Comparison of ENCODE assay signal across 15 mouse cellular contexts in the genomic region with DNA sequence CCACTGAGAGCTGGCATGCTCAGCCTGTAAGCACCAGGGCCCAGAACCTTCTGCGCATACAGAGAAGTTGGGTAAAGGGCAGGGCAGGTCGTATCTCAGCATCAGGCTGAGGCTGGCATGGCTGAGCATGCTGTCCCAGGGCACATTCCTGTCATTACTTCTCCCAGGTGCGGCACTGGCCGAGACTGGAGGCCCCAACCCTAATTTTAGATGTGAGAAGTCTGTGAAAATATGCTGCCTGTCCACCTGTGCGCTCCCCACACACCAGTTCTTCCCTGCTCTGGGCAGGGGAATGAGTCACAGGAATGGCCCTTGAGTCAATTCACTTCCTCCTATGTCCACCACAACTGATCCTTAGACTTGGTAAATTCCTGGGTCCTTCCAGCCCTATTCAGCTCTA. TPM values are rescaled to one million over a fixed set of nuclear protein-coding genes. Genes with fewer than 3 reads are reported as not detected.
DNase-seq lines count a peak whose midpoint lies in the region.
"Had no signal": no experiment of that assay in that cellular context is flagged by ENCODE, and none has a peak within 500 bp of the region (broad histone marks: within the 10 kb centered on the region; RNA-seq: fewer than 3 reads in every experiment).

No protein-coding gene starts in this region.

- DNase-seq in 3134 (ENCODE audit: extremely low read depth, insufficient read length, low spot score) (peak; percentile 45), 3T3-L1 (ENCODE audit: low read depth, low spot score) (peak; percentile 16)
- DNase-seq in kidney, adult 9 months, result peak; percentile 65
- DNase-seq in kidney, postnatal 36 days, result peak; percentile 51 to 62
- no peak for DNase-seq in right cerebral cortex, adult 2 months (ENCODE audit: low spot score in 2 of 2)
- DNase-seq in heart, postnatal 25 days (ENCODE audit: low spot score), result no peak
- no peak for DNase-seq in yolk sac, embryonic 10.5 days (ENCODE audit: low spot score)
- DNase-seq: adrenal gland, postnatal 10 days; cerebellum, adult 11-12 months; cerebellum, postnatal 25 days; gastrocnemius, postnatal 36 days; heart, postnatal 4 days; retina, postnatal 1 day; thymus, adult 2 months had no signal

- intact Hi-C loops in heart, postnatal 25 days (cut with DNase I), result no loop called here

RNA-seq across cellular contexts. Expression of gene Mal, which starts 30.8 kb away (rescaled TPM):
- total RNA-seq in heart, postnatal 25 days (2021), result 1 to 10 TPM; 5.5 to 7.2 TPM
- total RNA-seq: MEL had no signal

RNA-seq across cellular contexts. Expression of gene Mrps5, which starts 38.6 kb away (rescaled TPM):
- 100 to 1,000 TPM in 1 of 2 experiments, 10 to 100 TPM in 1; 96.9 to 101 TPM for total RNA-seq in heart, postnatal 25 days (2021)

RNA-seq across cellular contexts. Expression of gene Zfp661, which starts 38.8 kb away (rescaled TPM):
- total RNA-seq in heart, postnatal 25 days (2021), result 1 to 10 TPM; 1.4 to 1.5 TPM

Comparison
In these comparisons a context has a peak if more than half of its experiments do, and no peak if none do; other contexts are left out.
1. DNase-seq: peak in 3134 (single experiment), 3T3-L1 (single experiment), kidney, adult 9 months (single experiment) and kidney, postnatal 36 days (2 of 2); none in right cerebral cortex, adult 2 months (0 of 2), heart, postnatal 25 days (single experiment) and yolk sac, embryonic 10.5 days (single experiment).